Mouse (Mus musculus): ENCODE measurements at regions not wholly inside any gene's neighbourhood (a gene's known extent, or its start where the extent isn't known, plus 50 kb on each side); places are given as distances from the start of the nearest gene placed in this dataset.

GRCm38 (mm10) chr8:26287665-26288064 is 168.3 kb downstream of the Gm45692 start:
- no peak for DNase-seq (ENCODE audit: low read depth)

- DNase-seq (ENCODE audit: low read depth) = no peak
Measured at GRCm38 (mm10) chr8:26288163-26288562, 168.8 kb downstream of the Gm45692 start.

- DNase-seq (ENCODE audit: low read depth) = no peak
Measured at GRCm38 (mm10) chr8:26298066-26298804, 178.9 kb downstream of the Gm45692 start.

GRCm38 (mm10) chr8:26300246-26300645 is 180.9 kb downstream of the Gm45692 start:
- DNase-seq (ENCODE audit: low read depth) = no peak

GRCm38 (mm10) chr8:26301961-26302360 is 182.6 kb downstream of the Gm45692 start:
- DNase-seq (ENCODE audit: low read depth) = no peak

GRCm38 (mm10) chr8:26304566-26304965 is 185.2 kb downstream of the Gm45692 start:
- DNase-seq (ENCODE audit: low read depth) = no peak

- DNase-seq (ENCODE audit: low read depth) = no peak
Measured at GRCm38 (mm10) chr8:26305061-26305879, 185.9 kb downstream of the Gm45692 start.

- no peak for DNase-seq (ENCODE audit: low read depth)
Measured at GRCm38 (mm10) chr8:26308121-26308641, 188.8 kb downstream of the Gm45692 start.

- DNase-seq (ENCODE audit: low read depth) = no peak
Measured at GRCm38 (mm10) chr8:26309764-26310163, 190.4 kb downstream of the Gm45692 start.

- no peak for DNase-seq (ENCODE audit: low read depth)
Measured at GRCm38 (mm10) chr8:26323606-26324350, 204.4 kb downstream of the Gm45692 start.

- DNase-seq (ENCODE audit: low read depth) = no peak
Measured at GRCm38 (mm10) chr8:26324606-26325005, 205.3 kb downstream of the Gm45692 start.

GRCm38 (mm10) chr8:26329813-26330212 is 210.5 kb downstream of the Gm45692 start:
- DNase-seq (ENCODE audit: low read depth) = no peak

- no peak for DNase-seq (ENCODE audit: low read depth)
Measured at GRCm38 (mm10) chr8:26336906-26337650, 217.7 kb downstream of the Gm45692 start.

GRCm38 (mm10) chr8:26345078-26345477 is 225.7 kb downstream of the Gm45692 start:
- peak; percentile 46 for DNase-seq (ENCODE audit: low read depth)

- DNase-seq (ENCODE audit: low read depth) = no peak
Measured at GRCm38 (mm10) chr8:26349231-26349630, 229.9 kb downstream of the Gm45692 start.

- no peak for DNase-seq (ENCODE audit: low read depth)
Measured at GRCm38 (mm10) chr8:26349854-26350253, 230.5 kb downstream of the Gm45692 start.

- DNase-seq (ENCODE audit: low read depth) = no peak
Measured at GRCm38 (mm10) chr8:26350616-26351015, 231.3 kb downstream of the Gm45692 start.

- DNase-seq (ENCODE audit: low read depth) = no peak
Measured at GRCm38 (mm10) chr8:26351643-26352540, 232.6 kb downstream of the Gm45692 start.

GRCm38 (mm10) chr8:26352541-26353010 is 233.2 kb downstream of the Gm45692 start:
- no peak for DNase-seq (ENCODE audit: low read depth)

GRCm38 (mm10) chr8:26353476-26353875 is 234.1 kb downstream of the Gm45692 start:
- no peak for DNase-seq (ENCODE audit: low read depth)
